Mouse (Mus musculus) thymus, adult 2 months (tissue): ENCODE measurements around the gene Ccl25.

ENCODE experiments used
- CTCF ChIP-seq: fragments of 200-500 bp; IDR thresholded peaks from 2 replicates; pipeline ENCODE4 v1.5.1; 2012; ENCODE audit warnings: mild to moderate bottlenecking, control low read depth, low read length, moderate library complexity, borderline replicate concordance; ENCODE audit not compliant: control insufficient read depth, poor library complexity, insufficient read depth; ENCODE audit errors: extremely low read depth
- POLR2A ChIP-seq: fragments of 200-500 bp; IDR thresholded peaks from 2 replicates; pipeline ENCODE4 v1.6.1; 2012; ENCODE audit warnings: mild to moderate bottlenecking, low read length, control low read depth, moderate library complexity; ENCODE audit not compliant: control insufficient read depth, poor library complexity, insufficient read depth; ENCODE audit errors: extremely low read depth

- TF ChIP-seq CTCF, result no peak
- TF ChIP-seq POLR2A, result no peak
Measured at GRCm38 (mm10) chr8:4325751-4326036, 684 bp downstream of the Ccl25 start.
